Comparison of ENCODE assay signal across 19 mouse cellular contexts in the genomic region with DNA sequence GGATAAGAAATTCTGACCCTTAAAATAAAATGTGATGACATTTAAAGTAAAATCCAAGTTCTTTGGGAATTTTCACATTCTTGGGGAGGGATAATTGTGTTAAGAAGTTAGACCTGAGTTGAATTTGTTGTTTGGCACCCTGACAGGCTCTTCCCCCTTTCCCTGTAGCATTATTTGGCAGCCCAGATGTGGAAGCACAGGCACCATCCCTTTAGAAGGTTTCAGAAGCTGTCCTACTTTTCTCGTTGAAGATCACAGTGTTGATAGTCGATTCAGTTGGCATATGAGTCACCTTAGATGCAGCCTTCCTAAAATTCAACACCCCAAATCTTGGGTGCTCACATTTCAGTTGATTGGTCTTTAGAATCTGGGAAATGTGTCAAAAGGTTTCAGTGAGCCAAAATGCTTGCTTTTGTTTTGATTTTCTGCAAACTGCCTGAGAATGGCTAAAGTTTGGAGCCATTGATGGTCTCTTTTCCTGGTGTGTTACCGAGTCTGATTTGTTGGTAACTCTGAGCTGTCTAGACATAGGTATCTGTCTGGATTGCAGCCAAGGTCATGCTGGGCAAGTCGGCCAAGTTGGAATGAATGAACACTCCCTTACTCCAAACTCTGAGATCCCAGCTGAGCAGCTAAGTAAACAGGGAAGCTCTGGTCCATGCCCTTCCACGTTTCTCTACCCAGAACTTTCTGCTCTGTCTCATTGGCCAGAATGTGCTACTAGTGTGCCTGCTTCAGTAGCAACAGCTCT.
DNase-seq lines count a peak whose midpoint lies in the region; ATAC-seq lines count a peak whose summit lies in the region.
"Had no signal": no experiment of that assay in that cellular context is flagged by ENCODE, and none has a peak within 500 bp of the region (broad histone marks: within the 10 kb centered on the region; RNA-seq: fewer than 3 reads in every experiment).

No protein-coding gene starts in this region.

- H3K27me3 ChIP-seq in hindbrain, embryonic 12.5 days, result no peaks in the 10 kb centered on the region
- H3K27me3 ChIP-seq: forebrain, embryonic 13.5 days; limb, embryonic 12.5 days; neural tube, embryonic 15.5 days; Patski; stomach, embryonic 15.5 days had no signal

- H3K4me3 ChIP-seq in hindbrain, embryonic 12.5 days, result no peak overlapping the region
- H3K4me3 ChIP-seq: forebrain, embryonic 13.5 days; limb, embryonic 12.5 days; neural tube, embryonic 15.5 days; stomach, embryonic 15.5 days had no signal

- intact Hi-C loops in heart, postnatal 25 days (cut with DNase I), result no loop called here
- intact Hi-C loops in heart, postnatal 14 days (cut with DNase I), result no loop called here

- no peaks in the 10 kb centered on the region for H3K36me3 ChIP-seq in hindbrain, embryonic 12.5 days
- H3K36me3 ChIP-seq: limb, embryonic 12.5 days; neural tube, embryonic 15.5 days; stomach, embryonic 15.5 days had no signal

- no peak overlapping the region for H3K27ac ChIP-seq in hindbrain, embryonic 12.5 days
- H3K27ac ChIP-seq: forebrain, embryonic 13.5 days; hindbrain, embryonic 14.5 days; limb, embryonic 12.5 days; neural tube, embryonic 15.5 days; stomach, embryonic 15.5 days had no signal

- 55% methylated on average over 5 of the region's 5 CpGs for WGBS in hindbrain, embryonic 12.5 days

- no peak overlapping the region for H3K4me2 ChIP-seq in hindbrain, embryonic 12.5 days (replicated peaks)
- H3K4me2 ChIP-seq: forebrain, embryonic 13.5 days; hindbrain, embryonic 14.5 days; limb, embryonic 12.5 days; neural tube, embryonic 15.5 days; stomach, embryonic 15.5 days had no signal

- ATAC-seq in hindbrain, embryonic 12.5 days (ENCODE audit: low FRiP score), result no peak
- no peak for ATAC-seq in erythroid progenitor cell, adult 5-6 weeks (replicated peaks; ENCODE audit: low FRiP score, poor library complexity, severe bottlenecking)
- ATAC-seq: forebrain, embryonic 13.5 days; Patski had no signal

- H3K9ac ChIP-seq in hindbrain, embryonic 12.5 days, result no peak overlapping the region
- H3K9ac ChIP-seq: forebrain, embryonic 13.5 days; hindbrain, embryonic 14.5 days; limb, embryonic 12.5 days; neural tube, embryonic 15.5 days; stomach, embryonic 15.5 days had no signal

- no peaks in the 10 kb centered on the region for H3K9me3 ChIP-seq in hindbrain, embryonic 12.5 days (replicated peaks)
- H3K9me3 ChIP-seq: forebrain, embryonic 13.5 days; limb, embryonic 12.5 days; neural tube, embryonic 15.5 days; stomach, embryonic 15.5 days had no signal

- H3K4me1 ChIP-seq in hindbrain, embryonic 12.5 days, result no peaks in the 10 kb centered on the region
- H3K4me1 ChIP-seq: neural tube, embryonic 15.5 days had no signal

- DNase-seq in heart, adult 8-10 months (ENCODE audit: low spot score), result peak; percentile 23
- no peak for DNase-seq in heart, postnatal 25 days (ENCODE audit: low spot score)
- peak; percentile 76 for DNase-seq in NIH3T3 (ENCODE audit: low read depth)
- peak; percentile 61 for DNase-seq in adrenal gland, postnatal 14 days
- peak; percentile 8 to 40 for DNase-seq in heart, postnatal 14 days
- DNase-seq: cerebellum, adult 8-10 months; gastrocnemius, postnatal 10 days; kidney, adult 9 months; layer of hippocampus, postnatal 36 days; lung, adult 18-20 months; thymus, postnatal 4 days had no signal
